Mouse (Mus musculus): ENCODE measurements at regions not wholly inside any gene's neighbourhood (a gene's known extent, or its start where the extent isn't known, plus 50 kb on each side); places are given as distances from the start of the nearest gene placed in this dataset.

- TF ChIP-seq CTCF (IDR thresholded peaks at IDR 0.05; ENCODE audit: control insufficient read depth, insufficient read depth, insufficient replicate concordance, low read depth, low read length) (no peak), POLR2A (IDR thresholded peaks at IDR 0.05; ENCODE audit: control insufficient read depth, low read depth, low read length) (no peak)
Measured at GRCm38 (mm10) chr11:117425927-117426326, 58.2 kb upstream of the Gm11733 start.

All from testis, adult 2 months (tissue).